Mouse (Mus musculus): ENCODE data around the gene Kcnb1. TPM values are rescaled to one million over a fixed set of nuclear protein-coding genes. Genes with fewer than 3 reads are reported as not detected.

Kcnb1 gene
- total RNA-seq, 2 experiments from 2014 or later: 38.0 to 42.7 TPM

- no peak for DNase-seq (ENCODE audit: low spot score in 2 of 2)
Observed at GRCm38 (mm10) chr2:167132041-167132440, 57.9 kb downstream of the Kcnb1 start.

GRCm38 (mm10) chr2:167130050-167130770 lies 59.7 kb downstream of the Kcnb1 start:
- DNase-seq (ENCODE audit: low spot score in 2 of 2): no peak

- no peak for DNase-seq (ENCODE audit: low spot score in 2 of 2)
Observed at GRCm38 (mm10) chr2:167129608-167129955, 60.4 kb downstream of the Kcnb1 start.

GRCm38 (mm10) chr2:167128699-167129607 lies 61.0 kb downstream of the Kcnb1 start:
- peak in 1 of 2 experiments; percentile 36 for DNase-seq (ENCODE audit: low spot score in 2 of 2)

GRCm38 (mm10) chr2:167127404-167127803 lies 62.6 kb downstream of the Kcnb1 start:
- no peak for DNase-seq (ENCODE audit: low spot score in 2 of 2)

GRCm38 (mm10) chr2:167125781-167126180 lies 64.2 kb downstream of the Kcnb1 start:
- no peak for DNase-seq (ENCODE audit: low spot score in 2 of 2)

GRCm38 (mm10) chr2:167123936-167124335 lies 66.0 kb downstream of the Kcnb1 start:
- DNase-seq (ENCODE audit: low spot score in 2 of 2): no peak

GRCm38 (mm10) chr2:167122737-167123136 lies 67.2 kb downstream of the Kcnb1 start:
- no peak for DNase-seq (ENCODE audit: low spot score in 2 of 2)

GRCm38 (mm10) chr2:167121996-167122395 lies 68.0 kb downstream of the Kcnb1 start:
- DNase-seq (ENCODE audit: low spot score in 2 of 2): no peak

- no peak for DNase-seq (ENCODE audit: low spot score in 2 of 2)
Observed at GRCm38 (mm10) chr2:167121228-167121627, 68.7 kb downstream of the Kcnb1 start.

GRCm38 (mm10) chr2:167120186-167120830 lies 69.6 kb downstream of the Kcnb1 start:
- no peak for DNase-seq (ENCODE audit: low spot score in 2 of 2)

- no peak for DNase-seq (ENCODE audit: low spot score in 2 of 2)
Observed at GRCm38 (mm10) chr2:167118046-167118445, 71.9 kb downstream of the Kcnb1 start.

GRCm38 (mm10) chr2:167112737-167113136 lies 77.2 kb downstream of the Kcnb1 start:
- peak; percentile 65 to 73 for DNase-seq (ENCODE audit: low spot score in 2 of 2)

- no peak for DNase-seq (ENCODE audit: low spot score in 2 of 2)
Observed at GRCm38 (mm10) chr2:167112259-167112658, 77.7 kb downstream of the Kcnb1 start.

- no peak for DNase-seq (ENCODE audit: low spot score in 2 of 2)
Observed at GRCm38 (mm10) chr2:167109506-167109905, 80.4 kb downstream of the Kcnb1 start.

GRCm38 (mm10) chr2:167103546-167103945 lies 86.4 kb downstream of the Kcnb1 start:
- no peak for DNase-seq (ENCODE audit: low spot score in 2 of 2)

- no peak for DNase-seq (ENCODE audit: low spot score in 2 of 2)
Observed at GRCm38 (mm10) chr2:167101743-167102441, 88.1 kb downstream of the Kcnb1 start.

- no peak for DNase-seq (ENCODE audit: low spot score in 2 of 2)
Observed at GRCm38 (mm10) chr2:167094688-167095087, 95.3 kb downstream of the Kcnb1 start.

- DNase-seq (ENCODE audit: low spot score in 2 of 2): no peak
Observed at GRCm38 (mm10) chr2:167093171-167093900, 96.6 kb downstream of the Kcnb1 start.

GRCm38 (mm10) chr2:167090271-167090670 lies 99.7 kb downstream of the Kcnb1 start:
- DNase-seq (ENCODE audit: low spot score in 2 of 2): no peak
